In genomic region chr16:34546805-34547509, GRCm38 (mm10) we compare ENCODE assay signal across 15 mouse cellular contexts. TPM values are rescaled to one million over a fixed set of nuclear protein-coding genes. Genes with fewer than 3 reads are reported as not detected.
DNase-seq lines count a peak whose midpoint lies in the region; ATAC-seq and TF ChIP-seq lines count a peak whose summit lies in the region.
"Had no signal": no experiment of that assay in that cellular context is flagged by ENCODE, and none has a peak within 500 bp of the region (broad histone marks: within the 10 kb centered on the region; RNA-seq: fewer than 3 reads in every experiment).

No protein-coding gene starts in this region.

- H3K9ac ChIP-seq in lung, embryonic 14.5 days, result no peak overlapping the region
- no peak overlapping the region for H3K9ac ChIP-seq in forebrain, embryonic 14.5 days (ENCODE audit: low read length)
- H3K9ac ChIP-seq in hindbrain, embryonic 11.5 days (ENCODE audit: low read depth, low read length), result no peak overlapping the region
- H3K9ac ChIP-seq in midbrain, postnatal 0 days (replicated peaks; ENCODE audit: low read length, poor library complexity, severe bottlenecking), result no peak overlapping the region
- H3K9ac ChIP-seq: heart, embryonic 12.5 days; limb, embryonic 12.5 days; liver, embryonic 15.5 days had no signal

- no peak overlapping the region for H3K4me3 ChIP-seq in lung, embryonic 14.5 days (ENCODE audit: low read depth, low read length)
- H3K4me3 ChIP-seq in forebrain, embryonic 14.5 days (ENCODE audit: low read depth, low read length), result no peak overlapping the region
- no peak overlapping the region for H3K4me3 ChIP-seq in hindbrain, embryonic 11.5 days (ENCODE audit: low read depth, low read length)
- H3K4me3 ChIP-seq in midbrain, postnatal 0 days (ENCODE audit: low read depth, low read length), result no peak overlapping the region
- H3K4me3 ChIP-seq: heart, embryonic 12.5 days; left cerebral cortex, adult 2 months; limb, embryonic 12.5 days; liver, embryonic 15.5 days had no signal

- no peak for ATAC-seq in lung, embryonic 14.5 days (ENCODE audit: insufficient read depth)
- peak; percentile 88 for ATAC-seq in forebrain, embryonic 14.5 days
- ATAC-seq in hindbrain, embryonic 11.5 days (ENCODE audit: low FRiP score), result peak; percentile 81
- ATAC-seq in midbrain, postnatal 0 days (ENCODE audit: low FRiP score), result no peak
- ATAC-seq: Patski had no signal

- WGBS in lung, embryonic 14.5 days, result 47% methylated on average over 6 of the region's 6 CpGs
- WGBS in forebrain, embryonic 14.5 days, result 25% methylated on average over 6 of the region's 6 CpGs
- 65% methylated on average over 6 of the region's 6 CpGs for WGBS in hindbrain, embryonic 11.5 days
- WGBS in midbrain, postnatal 0 days, result 56% methylated on average over 6 of the region's 6 CpGs

- H3K4me2 ChIP-seq in lung, embryonic 14.5 days, result no peak overlapping the region
- no peak overlapping the region for H3K4me2 ChIP-seq in forebrain, embryonic 14.5 days (ENCODE audit: low read length)
- H3K4me2 ChIP-seq in hindbrain, embryonic 11.5 days (replicated peaks; ENCODE audit: low read depth, low read length), result no peak overlapping the region
- no peak overlapping the region for H3K4me2 ChIP-seq in midbrain, postnatal 0 days (ENCODE audit: low read depth, low read length, poor library complexity, severe bottlenecking)
- H3K4me2 ChIP-seq: heart, embryonic 12.5 days; limb, embryonic 12.5 days; liver, embryonic 15.5 days had no signal

- TF ChIP-seq CTCF in lung, embryonic 14.5 days (IDR thresholded peaks at IDR 0.05; ENCODE audit: low read depth), result no peak
- no peak for TF ChIP-seq CTCF in midbrain, postnatal 0 days (IDR thresholded peaks at IDR 0.05)

- no peaks in the 10 kb centered on the region for H3K36me3 ChIP-seq in lung, embryonic 14.5 days (ENCODE audit: insufficient read depth)
- H3K36me3 ChIP-seq in forebrain, embryonic 14.5 days (ENCODE audit: control insufficient read depth, insufficient read depth, low read length), result no peaks in the 10 kb centered on the region
- H3K36me3 ChIP-seq in hindbrain, embryonic 11.5 days (ENCODE audit: control insufficient read depth, insufficient read depth, low read length), result no peaks in the 10 kb centered on the region
- H3K36me3 ChIP-seq in midbrain, postnatal 0 days (ENCODE audit: insufficient read depth, low read length), result no peaks in the 10 kb centered on the region
- H3K36me3 ChIP-seq: heart, embryonic 12.5 days; limb, embryonic 12.5 days; liver, embryonic 15.5 days had no signal

- no peaks in the 10 kb centered on the region for H3K4me1 ChIP-seq in lung, embryonic 14.5 days (ENCODE audit: insufficient read depth)
- peaks cover 24% of the 10 kb centered on the region for H3K4me1 ChIP-seq in forebrain, embryonic 14.5 days (ENCODE audit: control insufficient read depth, insufficient read depth, low read length)
- H3K4me1 ChIP-seq in hindbrain, embryonic 11.5 days (replicated peaks; ENCODE audit: control insufficient read depth, insufficient read depth, low read length), result no peaks in the 10 kb centered on the region
- peaks cover 6% of the 10 kb centered on the region; the same call in 1 of the 2 replicates for H3K4me1 ChIP-seq in midbrain, postnatal 0 days (ENCODE audit: insufficient read depth, low read length)
- H3K4me1 ChIP-seq: liver, embryonic 15.5 days had no signal

- peaks cover 4% of the 10 kb centered on the region; the same call in 1 of the 2 replicates for H3K9me3 ChIP-seq in lung, embryonic 14.5 days (ENCODE audit: low read depth, low read length)
- no peaks in the 10 kb centered on the region for H3K9me3 ChIP-seq in forebrain, embryonic 14.5 days (replicated peaks; ENCODE audit: control insufficient read depth, low read length)
- no peaks in the 10 kb centered on the region for H3K9me3 ChIP-seq in hindbrain, embryonic 11.5 days (ENCODE audit: control insufficient read depth, low read length)
- no peaks in the 10 kb centered on the region for H3K9me3 ChIP-seq in midbrain, postnatal 0 days (ENCODE audit: low read length)
- H3K9me3 ChIP-seq: heart, embryonic 12.5 days; liver, embryonic 15.5 days had no signal

- no peak overlapping the region for H3K27ac ChIP-seq in lung, embryonic 14.5 days (ENCODE audit: low read depth)
- peak overlapping the region; percentile 46; the same call in 1 of the 2 replicates for H3K27ac ChIP-seq in forebrain, embryonic 14.5 days (ENCODE audit: low read depth, low read length)
- peak overlapping the region; percentile 51; the same call in 1 of the 2 replicates for H3K27ac ChIP-seq in hindbrain, embryonic 11.5 days (ENCODE audit: low read depth, low read length)
- no peak overlapping the region for H3K27ac ChIP-seq in midbrain, postnatal 0 days (ENCODE audit: low read depth, low read length)
- H3K27ac ChIP-seq: left cerebral cortex, adult 2 months; limb, embryonic 12.5 days; liver, embryonic 15.5 days had no signal

- peak; percentile 71 for DNase-seq in lung, embryonic 14.5 days
- no peak for DNase-seq in lung, postnatal 10 days
- DNase-seq in forebrain, embryonic 14.5 days (ENCODE audit: low spot score), result peak; percentile 92
- no peak for DNase-seq in hindbrain, embryonic 11.5 days (ENCODE audit: low spot score)
- peak; percentile 46 for DNase-seq in midbrain, postnatal 0 days (ENCODE audit: low spot score)
- DNase-seq in urinary bladder, adult 2 months (ENCODE audit: low spot score), result no peak
- DNase-seq in right cerebral cortex, postnatal 4 days, result no peak
- DNase-seq: cerebellum, adult 2 months; kidney, adult 9 months; thymus, adult 18-20 months had no signal

- H3K27me3 ChIP-seq in lung, embryonic 14.5 days (ENCODE audit: insufficient read depth, low read length), result no peaks in the 10 kb centered on the region
- H3K27me3 ChIP-seq in forebrain, embryonic 14.5 days (replicated peaks; ENCODE audit: control insufficient read depth, insufficient read depth, low read length), result no peaks in the 10 kb centered on the region
- H3K27me3 ChIP-seq in hindbrain, embryonic 11.5 days (ENCODE audit: control insufficient read depth, insufficient read depth, low read length), result no peaks in the 10 kb centered on the region
- no peaks in the 10 kb centered on the region for H3K27me3 ChIP-seq in midbrain, postnatal 0 days (ENCODE audit: insufficient read depth, low read length)
- H3K27me3 ChIP-seq: heart, embryonic 12.5 days; limb, embryonic 12.5 days; liver, embryonic 15.5 days; Patski had no signal

RNA-seq across cellular contexts. Expression of gene Kalrn, which starts 26.4 kb away (rescaled TPM):
- polyA plus RNA-seq in lung, embryonic 14.5 days (2014; fragmentation: Nextera tagmentation; extraction: Ambion mirVana), result 15.0 and 17.0 TPM in 2 replicates
- 19.7 and 26.2 TPM in 2 replicates for polyA plus RNA-seq in forebrain, embryonic 14.5 days (2014; fragmentation: Nextera tagmentation; extraction: Ambion mirVana)
- polyA plus RNA-seq in hindbrain, embryonic 11.5 days (2014; fragmentation: Nextera tagmentation; extraction: Ambion mirVana), result 20.8 and 25.6 TPM in 2 replicates
- total RNA-seq in midbrain, postnatal 0 days (2014; rRNA removed), result 128 and 156 TPM in 2 replicates
- polyA plus RNA-seq in midbrain, postnatal 0 days (2015; fragmentation: Nextera tagmentation; extraction: Ambion mirVana), result 18.2 and 23.6 TPM in 2 replicates
- 8.4 and 11.4 TPM in 2 replicates for polyA plus RNA-seq in urinary bladder, adult 2 months (2012; rRNA removed)

Comparison
In these comparisons a context has a peak if more than half of its experiments do, and no peak if none do; other contexts are left out.
1. DNase-seq: peak in lung, embryonic 14.5 days (single experiment), forebrain, embryonic 14.5 days (single experiment) and midbrain, postnatal 0 days (single experiment); none in lung, postnatal 10 days (single experiment), hindbrain, embryonic 11.5 days (single experiment), urinary bladder, adult 2 months (single experiment) and right cerebral cortex, postnatal 4 days (single experiment).
2. ATAC-seq: peak in forebrain, embryonic 14.5 days (single experiment) and hindbrain, embryonic 11.5 days (single experiment); none in lung, embryonic 14.5 days (single experiment) and midbrain, postnatal 0 days (single experiment).
3. H3K27ac ChIP-seq: peak in forebrain, embryonic 14.5 days (single experiment) and hindbrain, embryonic 11.5 days (single experiment); none in lung, embryonic 14.5 days (single experiment) and midbrain, postnatal 0 days (single experiment).